In the genomic region with DNA sequence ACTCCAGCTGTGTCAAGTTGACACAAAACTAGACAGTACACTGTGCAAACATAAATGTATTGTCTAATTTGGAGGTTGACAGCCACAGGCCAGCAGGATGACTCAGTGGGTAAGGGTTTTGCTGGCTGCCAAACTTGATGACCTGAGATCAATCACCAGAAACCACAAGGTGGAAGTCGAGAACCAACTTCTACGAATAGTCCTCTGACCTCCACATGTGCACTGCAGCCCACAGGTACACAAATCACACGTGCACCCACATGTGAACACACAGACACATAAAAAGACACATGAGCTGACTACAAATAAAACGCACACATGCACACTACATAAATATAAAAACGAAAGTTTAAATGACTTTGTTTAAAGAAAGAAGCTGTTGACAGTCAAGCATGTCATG, we compare ENCODE assay signal across 11 mouse cellular contexts.
"Had no signal": no experiment of that assay in that cellular context is flagged by ENCODE, and none has a peak within 500 bp of the region (broad histone marks: within the 10 kb centered on the region; RNA-seq: fewer than 3 reads in every experiment).

No protein-coding gene starts in this region.

- H3K9me3 ChIP-seq: kidney, embryonic 15.5 days; limb, embryonic 10.5 days; midbrain, embryonic 10.5 days; midbrain, embryonic 15.5 days; neural tube, embryonic 12.5 days had no signal

- H3K4me3 ChIP-seq: kidney, embryonic 15.5 days; left cerebral cortex, adult 2 months; limb, embryonic 10.5 days; midbrain, embryonic 10.5 days; midbrain, embryonic 15.5 days; neural tube, embryonic 12.5 days had no signal

- H3K4me1 ChIP-seq: kidney, embryonic 15.5 days; limb, embryonic 10.5 days; midbrain, embryonic 10.5 days; midbrain, embryonic 15.5 days; neural tube, embryonic 12.5 days had no signal

- H3K27ac ChIP-seq: kidney, embryonic 15.5 days; left cerebral cortex, adult 2 months; limb, embryonic 10.5 days; liver, embryonic 14.5 days; midbrain, embryonic 10.5 days; midbrain, embryonic 15.5 days; neural tube, embryonic 12.5 days; stomach, postnatal 0 days had no signal

- ATAC-seq: midbrain, embryonic 15.5 days had no signal

- DNase-seq: kidney, postnatal 25 days; lung, adult 2 months; lung, postnatal 10 days had no signal

- H3K36me3 ChIP-seq: kidney, embryonic 15.5 days; limb, embryonic 10.5 days; midbrain, embryonic 10.5 days; midbrain, embryonic 15.5 days; neural tube, embryonic 12.5 days had no signal

- H3K27me3 ChIP-seq: kidney, embryonic 15.5 days; midbrain, embryonic 15.5 days; neural tube, embryonic 12.5 days had no signal
